Mouse (Mus musculus) small intestine, adult 2 months (tissue): ENCODE results near the gene Rmdn3. TPM values are rescaled to one million over a fixed set of nuclear protein-coding genes. Genes with fewer than 3 reads are reported as not detected.

ENCODE experiments used
- H3K27ac ChIP-seq: fragments of 200-500 bp; 2 replicates; pipeline ENCODE4 v1.5.1; 2012; ENCODE audit warnings: low read depth, low read length, control low read depth, inconsistent platforms; ENCODE audit not compliant: insufficient read depth
- H3K27me3 ChIP-seq: fragments of 200-500 bp; 2 replicates; pipeline ENCODE4 v1.6.1; 2012; ENCODE audit warnings: mild to moderate bottlenecking, moderate library complexity, low read length, inconsistent platforms; ENCODE audit not compliant: control insufficient read depth, insufficient read depth
- H3K36me3 ChIP-seq: fragments of 200-500 bp; 2 replicates; pipeline ENCODE4 v1.6.1; 2012; ENCODE audit warnings: mild to moderate bottlenecking, low read length, control low read depth, inconsistent platforms; ENCODE audit not compliant: control insufficient read depth, insufficient read depth
- H3K4me1 ChIP-seq: fragments of 200-500 bp; 2 replicates; pipeline ENCODE4 v1.6.1; 2012; ENCODE audit warnings: low read length, inconsistent platforms, mixed read lengths; ENCODE audit not compliant: control insufficient read depth, insufficient read depth, insufficient read length
- H3K4me3 ChIP-seq: fragments of 200-500 bp; 2 replicates; pipeline ENCODE4 v1.5.1; 2012; ENCODE audit warnings: low read depth, mild to moderate bottlenecking, control low read depth, inconsistent platforms, low read length, moderate library complexity
- CTCF ChIP-seq: fragments of 200-500 bp; IDR thresholded peaks from 2 replicates; pipeline ENCODE4 v1.5.1; 2012; ENCODE audit warnings: low read depth, mild to moderate bottlenecking, control low read depth, inconsistent platforms, low read length, moderate library complexity, mixed read lengths; ENCODE audit not compliant: insufficient replicate concordance, insufficient read length; ENCODE audit errors: extremely low read depth
- POLR2A ChIP-seq: fragments of 200-500 bp; IDR thresholded peaks from 2 replicates; pipeline ENCODE4 v1.6.1; 2012; ENCODE audit warnings: low read depth, mild to moderate bottlenecking, control low read depth, inconsistent platforms, low read length, moderate library complexity
- WGBS: fragments of 180-500 bp; shearing (Covaris S2); methylation state at CpG from one replicate; pipeline ENCODE4 v1.1.7; 2018; 5-methylcytosine and 5-hydroxymethylcytosine counted together
- polyA plus RNA-seq: library from polyadenylated mRNA; depleted of rRNA; stranded (reverse); fragments of >200 nt; gene quantifications from 2 replicates; pipeline ENCODE4 v1.2.3, GENCODE M21; 2012

Rmdn3 gene
- polyA plus RNA-seq, 1 experiment, result 57.3 TPM

- H3K4me1 ChIP-seq, result peaks cover 36% of the 10 kb centered on the region
- H3K27me3 ChIP-seq, result no peaks in the 10 kb centered on the region
- peaks cover 6% of the 10 kb centered on the region for H3K36me3 ChIP-seq
- H3K4me3 ChIP-seq, result no peak overlapping the region
- no peak for TF ChIP-seq POLR2A
- TF ChIP-seq CTCF, result no peak
- no peak overlapping the region for H3K27ac ChIP-seq
- 90% methylated on average over 14 of the region's 14 CpGs for WGBS
Measured at GRCm38 (mm10) chr2:119174866-119175265, 18.0 kb upstream of the Rmdn3 start.

- Histone ChIP-seq H3K27me3 (no peaks in the 10 kb centered on the region), H3K4me1 (peaks cover 36% of the 10 kb centered on the region), H3K36me3 (peaks cover 6% of the 10 kb centered on the region), H3K4me3 (no peak within 1 kb of the TSS), H3K27ac (peak within 1 kb of the TSS; percentile 69; the same call in 1 of the 2 replicates)
- TF ChIP-seq POLR2A (no peak), CTCF (no peak)
- 60% methylated on average over 8 of the region's 8 CpGs for WGBS
Measured at GRCm38 (mm10) chr2:119173991-119174651, 17.3 kb upstream of the Rmdn3 start, which contains the start of gene Gm14137. Gene Gm14137, plus strand, starts transcription at chr2:119174509.

GRCm38 (mm10) chr2:119172862-119173576, 16.2 kb upstream of the Rmdn3 start:
- TF ChIP-seq POLR2A, result no peak
- no peak for TF ChIP-seq CTCF
- no peaks in the 10 kb centered on the region; the same call in 1 of the 2 replicates for H3K36me3 ChIP-seq
- no peaks in the 10 kb centered on the region for H3K27me3 ChIP-seq
- WGBS, result 20% methylated on average over 13 of the region's 13 CpGs
- no peak overlapping the region for H3K27ac ChIP-seq
- peaks cover 36% of the 10 kb centered on the region for H3K4me1 ChIP-seq
- H3K4me3 ChIP-seq, result no peak overlapping the region

GRCm38 (mm10) chr2:119172446-119172845, 15.6 kb upstream of the Rmdn3 start:
- Histone ChIP-seq H3K4me1 (peaks cover 40% of the 10 kb centered on the region), H3K4me3 (no peak overlapping the region), H3K27me3 (no peaks in the 10 kb centered on the region), H3K27ac (no peak overlapping the region), H3K36me3 (no peaks in the 10 kb centered on the region; the same call in 1 of the 2 replicates)
- WGBS, result 83% methylated on average over 7 of the region's 7 CpGs
- TF ChIP-seq POLR2A, result no peak
- TF ChIP-seq CTCF, result no peak

- TF ChIP-seq POLR2A, result no peak
- no peak for TF ChIP-seq CTCF
- Histone ChIP-seq H3K27me3 (no peaks in the 10 kb centered on the region), H3K4me1 (peaks cover 46% of the 10 kb centered on the region), H3K27ac (no peak overlapping the region), H3K36me3 (no peaks in the 10 kb centered on the region; the same call in 1 of the 2 replicates), H3K4me3 (no peak overlapping the region)
- 84% methylated on average over 8 of the region's 8 CpGs for WGBS
Measured at GRCm38 (mm10) chr2:119171574-119171973, 14.7 kb upstream of the Rmdn3 start.

GRCm38 (mm10) chr2:119170282-119170681, 13.4 kb upstream of the Rmdn3 start:
- H3K27me3 ChIP-seq, result no peaks in the 10 kb centered on the region
- no peaks in the 10 kb centered on the region; the same call in 1 of the 2 replicates for H3K36me3 ChIP-seq
- WGBS, result 91% methylated on average over 2 of the region's 2 CpGs
- H3K4me1 ChIP-seq, result peaks cover 39% of the 10 kb centered on the region
- TF ChIP-seq POLR2A, result no peak
- TF ChIP-seq CTCF, result no peak
- H3K27ac ChIP-seq, result no peak overlapping the region
- no peak overlapping the region for H3K4me3 ChIP-seq

GRCm38 (mm10) chr2:119167866-119168256, 11.0 kb upstream of the Rmdn3 start:
- Histone ChIP-seq H3K4me1 (peaks cover 16% of the 10 kb centered on the region), H3K36me3 (no peaks in the 10 kb centered on the region; the same call in 1 of the 2 replicates), H3K4me3 (peak overlapping the region; percentile 68), H3K27me3 (no peaks in the 10 kb centered on the region), H3K27ac (peak overlapping the region; percentile 11; the same call in 1 of the 2 replicates)
- WGBS, result 5% methylated on average over 26 of the region's 26 CpGs
- no peak for TF ChIP-seq CTCF
- no peak for TF ChIP-seq POLR2A
